Mouse (Mus musculus) heart, postnatal 0 days (tissue): Measurements from ENCODE around the gene Mt3. TPM values are rescaled to one million over a fixed set of nuclear protein-coding genes. Genes with fewer than 3 reads are reported as not detected.

Source experiments
- ATAC-seq: fragments of 200-750 bp; cut with Nextera tagmentation; 2 replicates; pipeline ENCODE4 v1.8.0; 2017; ENCODE audit warnings: low read depth, moderate number of reproducible peaks, moderate library complexity; ENCODE audit not compliant: insufficient read depth
- DNase-seq: peaks from one replicate; pipeline ENCODE4 v3.0.0-alpha.2; 2016; ENCODE audit warnings: low spot score
- H3K27ac ChIP-seq: fragments of 300-500 bp; sonication (generic); 2 replicates; pipeline ENCODE4 v1.5.1; 2014; ENCODE audit warnings: low read depth, mild to moderate bottlenecking
- H3K27me3 ChIP-seq: fragments of 300-500 bp; sonication (generic); 2 replicates; pipeline ENCODE4 v1.6.1; 2014; ENCODE audit warnings: low read length, mixed read lengths; ENCODE audit not compliant: control insufficient read depth, insufficient read depth
- H3K36me3 ChIP-seq: fragments of 300-500 bp; sonication (generic); replicated peaks from 2 replicates; pipeline ENCODE4 v1.6.1; 2014; ENCODE audit warnings: low read length, mixed read lengths; ENCODE audit not compliant: control insufficient read depth, insufficient read depth
- H3K4me1 ChIP-seq: fragments of 300-500 bp; sonication (generic); 2 replicates; pipeline ENCODE4 v1.6.1; 2014; ENCODE audit warnings: antibody characterized with exemption; ENCODE audit not compliant: control insufficient read depth, insufficient read depth
- H3K4me2 ChIP-seq: fragments of 300-500 bp; sonication (generic); 2 replicates; pipeline ENCODE4 v1.6.1; 2014; ENCODE audit warnings: low read depth, mild to moderate bottlenecking, low read length, moderate library complexity
- H3K4me3 ChIP-seq: fragments of 300-500 bp; sonication (generic); 2 replicates; pipeline ENCODE4 v1.5.1; 2014; ENCODE audit warnings: low read depth, low read length
- H3K9ac ChIP-seq: fragments of 300-500 bp; sonication (generic); replicated peaks from 2 replicates; pipeline ENCODE4 v1.6.1; 2014; ENCODE audit warnings: low read depth, low read length, mixed read lengths
- H3K9me3 ChIP-seq: fragments of 300-500 bp; sonication (generic); replicated peaks from 2 replicates; pipeline ENCODE4 v1.6.1; 2016; ENCODE audit warnings: low read length; ENCODE audit not compliant: control insufficient read depth
- CTCF ChIP-seq: IDR thresholded peaks from 2 replicates; pipeline ENCODE4 v1.5.1; 2016; ENCODE audit warnings: antibody characterized with exemption, control low read depth, low read depth
- EP300 ChIP-seq: IDR thresholded peaks from 2 replicates; pipeline ENCODE4 v1.6.1; 2016; ENCODE audit warnings: antibody characterized with exemption, low read depth
- WGBS: fragments of 180-500 bp; shearing (Covaris S2); extraction: QIAGEN DNeasy Blood & Tissue Kit; methylation state at CpG from one replicate; pipeline ENCODE4 v1.1.7; 2014; 5-methylcytosine and 5-hydroxymethylcytosine counted together
- polyA plus RNA-seq: library from polyadenylated mRNA; unstranded; fragments of >200 nt; fragmentation: Nextera tagmentation; extraction: Ambion mirVana; gene quantifications from 2 replicates; pipeline ENCODE4 v1.2.1, GENCODE M21; 2015
- total RNA-seq: library from RNA; depleted of rRNA; stranded (reverse); fragments of >200 nt; gene quantifications from 2 replicates; pipeline ENCODE4 v1.2.3, GENCODE M21; 2014; ENCODE audit warnings: low replicate concordance

The Mt3 gene
- total and polyA plus RNA-seq, 2 experiments from 2014 or later, result 67.4 to 217 TPM

DNA sequence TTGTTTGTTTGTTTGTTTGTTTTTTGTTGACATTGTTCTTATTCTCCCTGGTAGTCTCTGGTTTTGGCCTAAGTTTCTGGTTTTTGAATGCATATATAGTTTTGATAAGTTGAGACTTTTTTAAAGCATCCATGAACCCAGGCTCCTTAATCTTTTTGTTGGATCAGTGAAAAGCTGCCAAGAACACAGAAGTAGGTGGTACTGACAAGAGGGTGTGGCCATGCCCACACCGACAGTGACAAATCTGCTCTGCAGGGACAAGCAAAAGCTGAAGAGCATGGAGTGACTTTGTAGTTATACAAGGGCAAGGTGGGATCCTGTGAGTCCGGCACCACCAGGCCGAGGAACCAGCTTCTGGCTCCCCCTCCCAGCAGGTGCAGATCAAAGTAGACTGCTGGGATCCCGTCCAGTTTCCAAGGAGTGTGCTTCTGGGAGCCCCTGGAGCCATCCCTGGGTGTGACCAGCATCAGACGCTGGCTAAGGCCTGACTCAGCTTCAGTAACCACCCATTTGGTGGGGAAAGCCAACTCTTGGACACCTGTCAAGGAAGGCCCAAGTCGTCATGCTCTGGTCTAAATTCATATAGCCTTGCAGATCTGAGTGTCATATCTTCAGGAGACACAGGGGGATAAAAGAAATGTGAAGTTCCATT, 41.8 kb upstream of the Mt3 start:
- Histone ChIP-seq H3K4me3 (no peak overlapping the region), H3K27ac (no peak overlapping the region), H3K36me3 (no peaks in the 10 kb centered on the region), H3K4me2 (no peak overlapping the region), H3K9me3 (no peaks in the 10 kb centered on the region), H3K9ac (no peak overlapping the region), H3K27me3 (no peaks in the 10 kb centered on the region), H3K4me1 (0 out of 2 replicates have a peak, but pooled peaks cover 3% of the 10 kb centered on the region)
- ATAC-seq, result no peak
- WGBS, result 58% methylated on average over 6 of the region's 6 CpGs
- no peak for DNase-seq
- TF ChIP-seq EP300, result no peak
- TF ChIP-seq CTCF, result no peak

DNA sequence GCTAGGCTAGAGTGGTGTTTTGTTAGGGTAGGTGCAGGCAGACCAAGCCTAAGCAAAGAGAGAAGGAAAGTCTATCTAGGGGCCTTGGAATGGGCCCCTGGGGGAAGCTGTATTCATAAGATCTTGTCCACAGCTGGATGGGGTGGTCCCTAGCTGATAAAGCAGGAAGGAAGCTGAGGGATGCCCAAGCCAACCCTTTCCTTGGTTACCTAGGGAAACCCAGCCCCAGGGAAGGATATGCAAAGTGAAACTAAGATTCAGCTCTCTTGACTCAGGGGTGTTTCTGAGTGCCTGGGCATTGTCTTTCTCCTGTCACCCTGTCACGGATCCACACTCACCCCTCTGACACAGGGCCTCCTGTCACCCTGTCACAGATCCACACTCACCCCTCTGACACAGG, 39.0 kb upstream of the Mt3 start:
- Histone ChIP-seq H3K4me2 (no peak overlapping the region), H3K4me1 (0 out of 2 replicates have a peak, but pooled peaks cover 3% of the 10 kb centered on the region), H3K27ac (no peak overlapping the region), H3K4me3 (no peak overlapping the region), H3K27me3 (no peaks in the 10 kb centered on the region), H3K36me3 (no peaks in the 10 kb centered on the region), H3K9ac (no peak overlapping the region), H3K9me3 (no peaks in the 10 kb centered on the region)
- ATAC-seq, result no peak
- 25% methylated on average over 1 of the region's 1 CpGs for WGBS
- TF ChIP-seq CTCF (no peak), EP300 (no peak)
- DNase-seq, result no peak

DNA sequence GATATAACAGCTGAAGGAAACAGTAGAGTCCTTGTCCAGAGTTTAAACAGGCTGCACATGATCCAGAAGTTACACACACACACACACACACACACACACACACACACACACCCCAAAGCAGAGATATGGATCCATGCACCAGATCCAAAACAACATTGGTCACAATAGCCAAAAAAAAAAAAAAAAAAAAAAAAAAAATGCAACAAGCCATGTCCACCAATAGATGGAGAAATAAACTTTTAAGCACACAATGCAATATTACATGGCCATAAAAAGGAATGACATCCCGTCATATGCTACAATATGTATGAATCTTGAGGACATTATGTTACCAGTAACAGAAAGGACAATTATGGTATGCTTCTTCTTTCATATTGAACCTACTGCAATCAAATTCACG, 38.4 kb upstream of the Mt3 start:
- no peak for TF ChIP-seq EP300
- no peak for TF ChIP-seq CTCF
- no peak overlapping the region for H3K4me2 ChIP-seq
- no peak for ATAC-seq

DNA sequence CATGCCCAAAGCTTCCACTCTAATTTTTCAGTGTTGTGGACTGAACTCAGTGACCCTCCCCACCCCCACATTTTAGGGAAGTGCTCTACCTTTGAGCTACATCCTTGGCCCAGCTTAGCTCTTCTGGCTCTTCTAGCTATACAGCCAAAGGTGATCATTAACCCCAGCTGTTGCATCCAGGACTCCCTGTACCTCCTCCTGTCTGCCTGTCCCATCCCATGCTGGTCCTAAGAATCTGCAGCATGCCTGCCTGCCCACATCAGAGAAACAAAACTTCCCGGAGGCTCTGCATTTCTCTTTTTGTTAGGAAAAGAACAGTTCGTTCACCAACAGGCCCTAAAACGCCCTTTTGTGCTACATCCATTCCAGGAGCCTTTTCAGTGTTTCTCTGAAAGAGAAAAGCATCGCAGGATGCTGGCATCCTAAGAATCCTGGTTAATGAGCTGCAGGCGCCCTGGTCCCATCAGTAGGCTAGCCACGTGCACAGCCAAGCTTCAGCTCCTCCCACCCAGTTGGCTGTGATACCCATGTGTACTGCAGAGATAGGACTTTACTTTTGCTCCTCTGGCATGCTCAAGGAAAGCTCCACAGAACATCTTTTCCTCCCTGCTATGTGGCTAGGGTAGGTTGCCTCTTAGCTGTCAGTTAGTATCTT, 33.5 kb upstream of the Mt3 start:
- 15% methylated on average over 6 of the region's 6 CpGs for WGBS
- DNase-seq, result no peak
- Histone ChIP-seq H3K27ac (no peak overlapping the region), H3K36me3 (no peaks in the 10 kb centered on the region), H3K9ac (no peak overlapping the region), H3K4me2 (no peak overlapping the region), H3K4me1 (no peaks in the 10 kb centered on the region), H3K27me3 (no peaks in the 10 kb centered on the region), H3K9me3 (no peaks in the 10 kb centered on the region), H3K4me3 (no peak overlapping the region)
- ATAC-seq, result no peak
- TF ChIP-seq EP300 (no peak), CTCF (no peak)

More for the DNA sequence above, 38.4 kb upstream of the Mt3 start:
- WGBS, result 79% methylated on average over 2 of the region's 2 CpGs
- Histone ChIP-seq H3K4me3 (no peak overlapping the region), H3K4me1 (0 out of 2 replicates have a peak, but pooled peaks cover 3% of the 10 kb centered on the region), H3K27ac (no peak overlapping the region), H3K9me3 (no peaks in the 10 kb centered on the region), H3K36me3 (no peaks in the 10 kb centered on the region), H3K27me3 (no peaks in the 10 kb centered on the region), H3K9ac (no peak overlapping the region)
- no peak for DNase-seq

DNA sequence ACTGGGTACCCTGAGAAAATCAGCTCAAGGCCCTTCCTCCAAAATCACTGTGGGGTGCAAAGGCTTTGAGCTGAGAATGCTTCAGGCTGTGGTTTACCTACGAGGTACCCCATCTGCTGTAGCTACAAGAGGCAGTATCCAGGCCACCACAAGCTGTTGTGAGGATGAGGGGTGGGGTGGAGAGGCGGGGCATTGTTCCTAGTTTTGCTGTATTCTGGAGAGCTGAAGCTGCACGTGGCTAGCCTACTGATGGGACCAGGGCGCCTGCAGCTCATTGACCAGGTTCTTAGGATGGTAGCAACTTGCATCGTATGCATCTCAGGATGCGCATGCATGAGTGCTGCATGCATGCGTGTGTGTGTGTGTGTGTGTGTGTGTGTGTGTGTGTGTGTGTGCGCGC, 30.8 kb upstream of the Mt3 start:
- WGBS, result 83% methylated on average over 9 of the region's 9 CpGs
- no peaks in the 10 kb centered on the region for H3K27me3 ChIP-seq

More for the DNA sequence above, 30.8 kb upstream of the Mt3 start:
- Histone ChIP-seq H3K4me1 (no peaks in the 10 kb centered on the region), H3K27ac (no peak overlapping the region), H3K36me3 (no peaks in the 10 kb centered on the region), H3K9ac (no peak overlapping the region), H3K4me3 (no peak overlapping the region), H3K9me3 (no peaks in the 10 kb centered on the region), H3K4me2 (no peak overlapping the region)
- no peak for DNase-seq
- no peak for ATAC-seq
- TF ChIP-seq CTCF, result no peak
- no peak for TF ChIP-seq EP300
